Mouse (Mus musculus) liver, embryonic 12.5 days (tissue): ENCODE measurements at regions not wholly inside any gene's neighbourhood (a gene's known extent, or its start where the extent isn't known, plus 50 kb on each side); places are given as distances from the start of the nearest gene placed in this dataset.

ENCODE experiments used
- ATAC-seq: fragments of 200-750 bp; cut with Nextera tagmentation; 2 replicates; pipeline ENCODE4 v1.8.0; 2017; ENCODE audit warnings: moderate number of reproducible peaks, mild to moderate bottlenecking, moderate library complexity
- H3K27ac ChIP-seq: fragments of 300-500 bp; sonication (generic); 2 replicates; pipeline ENCODE4 v1.5.1; 2016; ENCODE audit warnings: mild to moderate bottlenecking
- H3K27me3 ChIP-seq: fragments of 300-500 bp; sonication (generic); replicated peaks from 2 replicates; pipeline ENCODE4 v1.6.1; 2016; ENCODE audit warnings: mild to moderate bottlenecking, moderate library complexity
- H3K36me3 ChIP-seq: fragments of 300-500 bp; sonication (generic); 2 replicates; pipeline ENCODE4 v1.6.1; 2016; ENCODE audit warnings: mild to moderate bottlenecking, moderate library complexity
- H3K4me1 ChIP-seq: fragments of 300-500 bp; sonication (generic); 2 replicates; pipeline ENCODE4 v1.6.1; 2016
- H3K4me2 ChIP-seq: fragments of 300-500 bp; sonication (generic); 2 replicates; pipeline ENCODE4 v1.6.1; 2016; ENCODE audit warnings: mild to moderate bottlenecking, moderate library complexity
- H3K4me3 ChIP-seq: fragments of 300-500 bp; sonication (generic); 2 replicates; pipeline ENCODE4 v1.5.1; 2016; ENCODE audit warnings: mild to moderate bottlenecking, moderate library complexity
- H3K9ac ChIP-seq: fragments of 300-500 bp; sonication (generic); 2 replicates; pipeline ENCODE4 v1.6.1; 2016; ENCODE audit warnings: mild to moderate bottlenecking, moderate library complexity
- H3K9me3 ChIP-seq: fragments of 300-500 bp; sonication (generic); replicated peaks from 2 replicates; pipeline ENCODE4 v1.6.1; 2016; ENCODE audit warnings: mild to moderate bottlenecking, moderate library complexity
- WGBS: fragments of 180-500 bp; shearing (Covaris S2); methylation state at CpG from one replicate; pipeline ENCODE4 v1.1.7; 2016; ENCODE audit not compliant: insufficient replicate concordance; 5-methylcytosine and 5-hydroxymethylcytosine counted together

- no peaks in the 10 kb centered on the region for H3K36me3 ChIP-seq
- WGBS = 49% methylated on average over 5 of the region's 5 CpGs
- no peak for ATAC-seq
- H3K9me3 ChIP-seq = no peaks in the 10 kb centered on the region
- H3K9ac ChIP-seq = no peak overlapping the region
- no peak overlapping the region for H3K27ac ChIP-seq
- H3K4me2 ChIP-seq = no peak overlapping the region
- no peak overlapping the region for H3K4me3 ChIP-seq
- H3K27me3 ChIP-seq = no peaks in the 10 kb centered on the region
- no peaks in the 10 kb centered on the region for H3K4me1 ChIP-seq
Measured at GRCm38 (mm10) chr12:27182397-27183375, 159.7 kb downstream of the Sox11 start.

DNA sequence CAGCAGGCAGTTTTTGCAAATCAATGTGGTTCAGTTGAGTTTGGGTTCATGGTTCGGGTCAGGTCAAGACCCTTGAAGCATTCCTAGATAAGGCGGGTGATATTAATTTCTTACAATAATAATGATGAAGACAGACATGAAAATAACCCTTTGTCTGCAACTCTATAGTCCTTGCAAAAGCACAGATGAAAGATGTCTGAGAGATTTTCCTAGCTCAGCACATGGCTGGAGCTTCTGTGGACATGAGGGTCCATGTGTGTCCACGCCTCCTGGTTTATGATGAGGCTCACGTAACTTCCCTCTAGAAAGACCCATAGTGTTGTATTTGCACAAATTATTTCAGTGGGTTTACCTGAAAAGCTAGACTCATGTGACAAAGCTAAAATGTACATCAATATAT lies 168.8 kb downstream of the Sox11 start:
- Histone ChIP-seq H3K27ac (no peak overlapping the region), H3K4me1 (no peaks in the 10 kb centered on the region), H3K36me3 (no peaks in the 10 kb centered on the region), H3K4me3 (no peak overlapping the region), H3K4me2 (no peak overlapping the region), H3K27me3 (no peaks in the 10 kb centered on the region), H3K9ac (no peak overlapping the region), H3K9me3 (no peaks in the 10 kb centered on the region)
- ATAC-seq = no peak
- 71% methylated on average over 4 of the region's 4 CpGs for WGBS

DNA sequence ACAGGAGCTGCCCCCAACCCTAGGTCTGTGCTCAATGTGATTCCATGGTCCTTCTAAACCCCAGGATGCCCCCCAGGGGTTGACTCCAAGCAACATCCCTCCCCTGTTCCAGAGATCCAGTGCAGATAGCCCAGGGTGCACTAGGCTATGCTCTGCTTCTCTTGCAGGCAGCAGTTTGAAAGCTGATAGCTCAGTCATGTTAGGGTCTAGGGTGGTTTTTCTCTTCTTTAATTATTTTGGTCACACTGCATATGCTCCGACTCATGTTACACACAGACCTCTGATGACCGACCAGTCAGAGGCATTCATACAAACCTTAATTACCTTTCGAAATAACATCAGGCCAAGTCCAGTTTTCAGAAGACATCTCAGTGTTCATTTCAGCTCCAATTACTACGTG lies 169.2 kb downstream of the Sox11 start:
- Histone ChIP-seq H3K9ac (no peak overlapping the region), H3K4me3 (no peak overlapping the region), H3K4me2 (no peak overlapping the region), H3K27me3 (no peaks in the 10 kb centered on the region), H3K9me3 (no peaks in the 10 kb centered on the region), H3K36me3 (no peaks in the 10 kb centered on the region), H3K27ac (no peak overlapping the region), H3K4me1 (no peaks in the 10 kb centered on the region)
- 69% methylated on average over 4 of the region's 4 CpGs for WGBS
- ATAC-seq = no peak

DNA sequence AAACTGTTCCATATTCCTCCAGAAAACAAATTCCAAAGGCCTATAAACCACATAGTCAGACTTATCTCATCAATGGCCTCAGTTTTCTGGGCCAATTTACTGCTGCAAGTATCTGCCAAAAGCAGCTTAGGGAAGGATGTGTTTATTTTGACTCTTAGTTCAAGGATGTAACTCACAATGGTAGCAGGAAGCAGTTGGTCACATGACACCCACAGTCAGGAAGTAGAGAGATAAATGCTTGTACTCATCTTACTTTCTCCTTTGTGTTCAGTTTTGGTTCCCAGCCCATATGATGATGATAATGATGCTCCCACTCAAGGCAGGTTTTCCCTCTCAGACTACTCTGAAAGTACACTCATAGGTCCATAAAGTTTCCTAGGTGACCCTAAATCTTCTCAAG lies 170.8 kb downstream of the Sox11 start:
- Histone ChIP-seq H3K4me2 (no peak overlapping the region), H3K27ac (no peak overlapping the region), H3K36me3 (no peaks in the 10 kb centered on the region), H3K4me3 (no peak overlapping the region), H3K4me1 (no peaks in the 10 kb centered on the region), H3K9me3 (no peaks in the 10 kb centered on the region), H3K27me3 (no peaks in the 10 kb centered on the region), H3K9ac (no peak overlapping the region)
- no peak for ATAC-seq

DNA sequence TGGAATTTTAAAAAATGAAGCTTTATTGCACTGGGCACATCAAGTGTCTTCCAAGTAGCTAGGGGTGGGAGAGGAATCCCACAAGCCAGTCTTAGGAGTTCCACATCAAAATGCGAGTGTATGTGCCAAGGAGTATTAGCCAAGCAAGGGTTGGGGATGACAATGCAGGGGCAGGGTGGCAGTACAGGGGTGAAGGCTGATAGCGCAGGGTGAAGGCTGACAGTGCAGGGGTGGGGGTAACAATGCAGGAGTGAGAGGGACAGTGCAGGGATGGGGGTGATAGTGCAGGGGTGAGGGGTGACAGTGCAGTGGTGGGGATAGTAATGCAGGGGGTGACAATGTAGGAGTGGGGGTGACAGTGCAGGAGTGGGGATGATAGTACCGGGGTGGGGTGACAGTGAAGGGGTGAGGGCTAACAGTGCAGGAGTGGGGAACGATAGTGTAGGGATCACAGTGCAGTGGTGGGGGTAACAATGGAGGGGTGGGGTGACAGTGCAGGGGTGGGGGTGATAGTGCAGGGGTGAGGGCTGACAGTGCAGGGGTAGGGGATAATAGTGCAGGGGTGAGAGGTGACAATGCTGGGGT lies 177.4 kb downstream of the Sox11 start:
- H3K27ac ChIP-seq = no peak overlapping the region
- 75% methylated on average over 4 of the region's 4 CpGs for WGBS
- H3K9ac ChIP-seq = no peak overlapping the region
- no peak overlapping the region for H3K4me3 ChIP-seq
- H3K27me3 ChIP-seq = no peaks in the 10 kb centered on the region
- H3K4me1 ChIP-seq = no peaks in the 10 kb centered on the region
- no peaks in the 10 kb centered on the region for H3K36me3 ChIP-seq
- ATAC-seq = no peak
- no peak overlapping the region for H3K4me2 ChIP-seq
- H3K9me3 ChIP-seq = no peaks in the 10 kb centered on the region

DNA sequence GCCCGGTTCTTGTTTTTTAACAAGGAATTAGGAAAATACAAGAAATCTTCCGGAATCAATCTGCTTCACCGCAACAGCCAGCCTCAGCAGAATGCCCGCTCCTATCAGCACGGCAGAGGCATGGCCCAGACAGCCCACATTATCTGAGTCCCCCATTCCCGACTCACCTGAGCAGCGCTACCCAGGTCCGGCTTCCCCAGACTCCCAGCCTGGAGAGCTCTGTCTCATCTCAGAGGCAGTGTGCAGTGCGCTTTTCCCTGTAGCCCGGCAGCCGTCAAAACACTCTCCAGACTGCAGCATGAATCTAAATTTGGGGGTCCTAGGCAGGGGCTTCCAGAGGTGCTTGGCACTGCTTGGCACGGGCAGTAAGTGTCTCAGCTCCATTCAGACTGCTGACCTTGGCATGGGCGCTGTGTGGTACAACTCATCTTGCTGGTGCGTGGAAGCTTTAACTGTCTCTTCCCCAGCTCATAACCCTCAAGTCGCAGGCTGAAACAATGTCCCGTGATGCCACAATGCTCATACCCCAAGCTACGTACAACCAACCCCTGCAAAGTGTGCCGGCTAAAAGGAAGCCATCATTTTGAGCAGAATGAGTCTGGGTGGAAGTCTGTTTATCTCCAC lies 182.2 kb downstream of the Sox11 start:
- Histone ChIP-seq H3K4me2 (no peak overlapping the region), H3K9ac (no peak overlapping the region), H3K36me3 (no peaks in the 10 kb centered on the region), H3K27ac (no peak overlapping the region), H3K4me1 (no peaks in the 10 kb centered on the region), H3K27me3 (no peaks in the 10 kb centered on the region), H3K9me3 (no peaks in the 10 kb centered on the region), H3K4me3 (no peak overlapping the region)
- WGBS = 72% methylated on average over 18 of the region's 18 CpGs
- ATAC-seq = no peak

- Histone ChIP-seq H3K36me3 (no peaks in the 10 kb centered on the region), H3K9ac (no peak overlapping the region), H3K4me3 (no peak overlapping the region), H3K27me3 (no peaks in the 10 kb centered on the region), H3K4me1 (no peaks in the 10 kb centered on the region), H3K9me3 (no peaks in the 10 kb centered on the region), H3K4me2 (no peak overlapping the region), H3K27ac (no peak overlapping the region)
- no peak for ATAC-seq
- 71% methylated on average over 8 of the region's 8 CpGs for WGBS
Measured at GRCm38 (mm10) chr12:27159416-27160062, 182.8 kb downstream of the Sox11 start.

DNA sequence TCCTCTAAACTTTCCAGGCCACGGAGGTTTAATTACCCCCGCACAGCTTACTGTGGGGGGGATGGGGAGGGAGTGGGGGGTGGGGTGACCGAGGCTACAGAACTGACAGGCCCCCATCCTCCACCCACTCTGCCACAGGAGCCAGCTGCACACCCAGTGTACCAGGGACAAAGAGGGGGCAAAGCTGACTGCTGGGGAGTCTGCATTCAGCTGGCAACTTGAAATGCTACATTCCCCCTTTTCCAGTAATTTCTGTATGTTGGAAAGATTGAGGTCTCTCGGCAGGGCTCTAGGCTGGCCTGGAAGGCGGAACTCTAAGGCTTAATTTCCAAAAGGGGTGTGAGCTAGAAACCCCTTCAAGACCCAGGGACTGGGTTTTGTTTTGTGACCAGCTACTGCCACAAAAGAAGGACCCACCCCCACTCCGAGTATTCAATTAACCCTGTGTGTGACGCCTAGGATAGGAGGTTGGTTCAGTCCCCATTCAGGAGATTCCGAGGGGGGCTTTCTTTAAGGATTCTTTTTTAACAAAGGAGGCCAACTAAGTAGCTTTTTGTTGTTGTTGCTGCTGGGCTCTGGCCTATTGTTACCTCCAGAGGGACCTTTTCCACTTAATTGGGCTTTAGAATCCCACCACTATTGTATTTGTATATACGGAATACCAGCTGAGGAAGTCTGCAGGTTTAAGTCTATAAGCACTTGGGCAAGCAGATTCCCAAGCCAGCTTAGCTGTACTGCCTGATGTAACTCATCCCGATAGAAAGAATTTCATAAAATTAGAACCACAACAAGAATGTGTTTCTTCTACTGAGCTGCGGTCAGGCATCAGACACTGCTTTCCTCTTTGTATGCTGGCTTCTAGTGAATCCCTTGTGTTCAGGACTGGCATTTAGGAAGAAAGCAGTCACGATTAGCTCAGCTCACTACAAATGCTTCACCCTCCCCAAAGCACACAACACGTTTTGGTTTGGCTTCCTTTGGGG lies 191.2 kb downstream of the Sox11 start:
- Histone ChIP-seq H3K4me1 (no peaks in the 10 kb centered on the region), H3K4me3 (no peak overlapping the region), H3K36me3 (no peaks in the 10 kb centered on the region), H3K27me3 (no peaks in the 10 kb centered on the region), H3K4me2 (no peak overlapping the region), H3K9me3 (no peaks in the 10 kb centered on the region), H3K9ac (no peak overlapping the region), H3K27ac (no peak overlapping the region)
- ATAC-seq = no peak
- 42% methylated on average over 13 of the region's 13 CpGs for WGBS

- ATAC-seq = no peak
- Histone ChIP-seq H3K9me3 (no peaks in the 10 kb centered on the region), H3K4me2 (no peak overlapping the region), H3K27ac (no peak overlapping the region), H3K4me3 (no peak overlapping the region), H3K36me3 (no peaks in the 10 kb centered on the region), H3K27me3 (no peaks in the 10 kb centered on the region), H3K9ac (no peak overlapping the region), H3K4me1 (no peaks in the 10 kb centered on the region)
- 63% methylated on average over 8 of the region's 8 CpGs for WGBS
Measured at GRCm38 (mm10) chr12:27143310-27143709, 199.1 kb downstream of the Sox11 start.

GRCm38 (mm10) chr12:27140335-27140702 lies 202.1 kb downstream of the Sox11 start:
- no peaks in the 10 kb centered on the region for H3K9me3 ChIP-seq
- H3K9ac ChIP-seq = no peak overlapping the region
- no peak overlapping the region for H3K4me2 ChIP-seq
- no peaks in the 10 kb centered on the region for H3K4me1 ChIP-seq
- no peaks in the 10 kb centered on the region for H3K36me3 ChIP-seq
- no peak for ATAC-seq
- H3K4me3 ChIP-seq = no peak overlapping the region
- H3K27me3 ChIP-seq = no peaks in the 10 kb centered on the region
- H3K27ac ChIP-seq = no peak overlapping the region
- WGBS = 33% methylated on average over 5 of the region's 5 CpGs

- WGBS = 52% methylated on average over 12 of the region's 13 CpGs
- Histone ChIP-seq H3K36me3 (no peaks in the 10 kb centered on the region), H3K27ac (no peak overlapping the region), H3K9ac (no peak overlapping the region), H3K4me2 (no peak overlapping the region), H3K27me3 (no peaks in the 10 kb centered on the region), H3K4me1 (no peaks in the 10 kb centered on the region), H3K4me3 (no peak overlapping the region), H3K9me3 (no peaks in the 10 kb centered on the region)
- no peak for ATAC-seq
Measured at GRCm38 (mm10) chr12:27139683-27140334, 202.6 kb downstream of the Sox11 start.
